Comparison of ENCODE assay signal across 15 mouse cellular contexts in genomic region chr7:115106041-115106440, GRCm38 (mm10).
DNase-seq lines count a peak whose midpoint lies in the region.
"Had no signal": no experiment of that assay in that cellular context is flagged by ENCODE, and none has a peak within 500 bp of the region (broad histone marks: within the 10 kb centered on the region; RNA-seq: fewer than 3 reads in every experiment).

No protein-coding gene starts in this region.

- DNase-seq in gastrocnemius, adult 18-20 months (ENCODE audit: low spot score): peak; percentile 7
- DNase-seq in gastrocnemius, postnatal 4 days (ENCODE audit: low spot score in 2 of 2): no peak
- DNase-seq in gastrocnemius, postnatal 14 days: peak; percentile 14
- no peak for DNase-seq in gastrocnemius, postnatal 10 days
- peak; percentile 66 for DNase-seq in skeletal muscle tissue, adult 2 months (ENCODE audit: low read depth, low spot score)
- DNase-seq: adrenal gland, adult 8-10 months; adrenal gland, postnatal 14 days; adrenal gland, postnatal 36 days; B cell, adult 2 months; cerebellum, adult 11-12 months; cerebellum, adult 8-10 months; cerebellum, adult 9-11 months; cerebellum, postnatal 14 days; cerebellum, postnatal 36 days; embryo, embryonic 11 days had no signal

- intact Hi-C loops in gastrocnemius, postnatal 14 days (cut with DNase I; ENCODE audit: low total_unique reads): no loop called here

Comparison
In these comparisons a context has a peak if more than half of its experiments do, and no peak if none do; other contexts are left out.
1. DNase-seq: peak in gastrocnemius, adult 18-20 months (single experiment), gastrocnemius, postnatal 14 days (single experiment) and skeletal muscle tissue, adult 2 months (single experiment); none in gastrocnemius, postnatal 4 days (0 of 2) and gastrocnemius, postnatal 10 days (single experiment).